Mouse (Mus musculus) 3T3-L1 (cell line): ENCODE data around the gene Rapgef5.

Experiments
- DNase-seq: peaks from one replicate; pipeline ENCODE4 v3.0.0-alpha.2; 2015; ENCODE audit warnings: low read depth, low spot score

The Rapgef5 gene

DNA sequence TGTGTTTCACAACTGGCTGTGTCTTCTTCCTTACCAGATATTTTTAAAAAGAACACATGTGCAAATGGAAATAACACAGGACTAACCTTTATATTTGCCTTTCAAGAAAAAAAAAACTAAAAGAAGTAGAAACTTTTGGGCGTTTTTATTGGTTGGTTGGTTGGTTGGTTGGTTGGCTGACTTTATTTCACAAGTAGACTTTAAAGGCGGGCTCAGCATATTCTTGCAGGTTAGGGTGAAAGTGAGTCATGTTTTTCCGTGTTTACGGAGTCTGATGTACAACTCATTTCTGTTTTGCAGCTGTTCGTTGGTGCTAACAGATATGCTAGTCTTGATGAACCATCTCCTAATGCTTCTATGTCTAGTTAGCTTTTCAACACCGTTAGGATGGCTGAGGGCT lies 196.2 kb downstream of the Rapgef5 start:
- no peak for DNase-seq

GRCm38 (mm10) chr12:117713616-117714015 lies 197.3 kb downstream of the Rapgef5 start:
- no peak for DNase-seq

GRCm38 (mm10) chr12:117720794-117721747 lies 204.8 kb downstream of the Rapgef5 start:
- DNase-seq: no peak

DNA sequence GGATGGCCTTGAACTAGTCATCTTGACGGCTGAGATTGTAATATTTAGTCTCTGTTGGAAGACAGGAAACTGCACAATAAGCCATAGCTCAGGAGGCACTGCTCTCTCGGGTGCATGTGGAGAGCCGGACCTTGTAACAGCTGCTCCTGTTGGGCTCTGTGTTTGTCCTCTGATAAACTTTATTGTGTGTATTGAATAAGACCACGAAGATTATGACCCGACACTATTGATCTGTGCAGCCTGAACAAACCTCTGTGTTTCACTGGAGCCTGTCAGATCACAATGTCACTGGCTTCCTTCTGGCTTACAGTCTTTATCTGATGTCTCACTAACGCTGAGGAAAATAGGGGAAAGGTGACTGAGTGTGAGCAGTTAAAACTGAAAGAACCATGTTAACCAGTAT lies 205.5 kb downstream of the Rapgef5 start:
- no peak for DNase-seq

DNA sequence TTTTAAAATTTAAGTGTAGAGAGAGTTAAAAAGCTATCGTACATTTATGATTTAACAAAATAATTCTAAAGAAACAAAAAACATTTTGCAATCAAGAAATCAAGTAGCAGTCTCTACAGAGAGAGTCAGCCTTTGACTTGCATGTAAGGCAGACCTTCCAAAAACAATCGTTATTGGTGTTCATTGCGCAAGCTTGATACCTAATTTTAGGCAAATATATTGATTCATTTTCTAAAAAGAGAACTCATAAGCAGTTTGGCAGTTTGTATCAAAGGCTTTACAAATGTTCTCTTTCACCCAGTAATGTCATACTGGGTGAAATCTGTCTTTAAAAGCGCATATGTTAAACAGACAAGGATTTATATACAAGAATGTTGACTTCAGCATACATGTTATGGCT lies 208.7 kb downstream of the Rapgef5 start:
- DNase-seq: no peak

GRCm38 (mm10) chr12:117727481-117728177 lies 211.3 kb downstream of the Rapgef5 start:
- DNase-seq: peak; percentile 10

GRCm38 (mm10) chr12:117728178-117728611 lies 211.9 kb downstream of the Rapgef5 start:
- no peak for DNase-seq

DNA sequence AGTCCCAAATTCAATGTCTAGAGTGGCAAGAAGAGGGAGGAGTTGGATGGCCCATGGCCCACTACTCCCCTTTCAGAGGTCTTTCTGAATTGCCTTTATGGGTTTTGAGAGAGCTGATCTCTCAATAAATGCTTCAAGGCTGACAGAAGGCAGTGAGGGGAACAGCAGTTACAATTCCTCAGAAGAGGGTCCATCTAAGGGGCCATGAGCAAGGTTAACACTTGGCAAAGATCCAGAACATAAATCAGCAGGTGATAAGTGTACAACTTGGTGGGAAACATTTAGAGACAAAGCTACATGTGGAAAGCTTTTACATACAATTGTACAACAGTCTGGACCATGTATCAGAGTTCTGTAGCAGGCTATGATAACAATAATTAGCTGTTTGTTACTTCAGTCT lies 217.3 kb downstream of the Rapgef5 start:
- no peak for DNase-seq

GRCm38 (mm10) chr12:117736130-117736529 lies 219.9 kb downstream of the Rapgef5 start:
- no peak for DNase-seq

DNA sequence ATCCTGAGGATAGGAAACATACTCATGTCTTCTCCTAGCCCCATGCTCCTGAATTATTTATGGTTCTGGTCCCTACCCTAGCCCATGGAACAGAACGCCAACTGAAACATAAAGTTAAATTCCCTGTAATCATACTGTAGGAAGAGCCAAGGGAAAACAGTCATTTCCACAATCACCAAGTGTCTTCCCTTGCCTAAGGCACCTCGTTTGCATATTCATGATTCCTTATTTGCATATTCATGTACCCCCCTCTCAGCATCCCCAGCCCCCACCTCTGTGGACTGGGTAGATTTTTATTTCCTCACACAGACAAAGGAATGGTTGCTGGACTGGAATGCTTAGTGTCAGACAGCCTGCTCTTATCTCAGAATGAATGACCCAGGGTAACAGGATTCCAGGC lies 220.6 kb downstream of the Rapgef5 start:
- no peak for DNase-seq

- DNase-seq: no peak
Measured at GRCm38 (mm10) chr12:117737332-117738031, 221.2 kb downstream of the Rapgef5 start.

GRCm38 (mm10) chr12:117742487-117742886 lies 226.2 kb downstream of the Rapgef5 start:
- no peak for DNase-seq

- no peak for DNase-seq
Measured at GRCm38 (mm10) chr12:117744580-117745483, 228.6 kb downstream of the Rapgef5 start.

DNA sequence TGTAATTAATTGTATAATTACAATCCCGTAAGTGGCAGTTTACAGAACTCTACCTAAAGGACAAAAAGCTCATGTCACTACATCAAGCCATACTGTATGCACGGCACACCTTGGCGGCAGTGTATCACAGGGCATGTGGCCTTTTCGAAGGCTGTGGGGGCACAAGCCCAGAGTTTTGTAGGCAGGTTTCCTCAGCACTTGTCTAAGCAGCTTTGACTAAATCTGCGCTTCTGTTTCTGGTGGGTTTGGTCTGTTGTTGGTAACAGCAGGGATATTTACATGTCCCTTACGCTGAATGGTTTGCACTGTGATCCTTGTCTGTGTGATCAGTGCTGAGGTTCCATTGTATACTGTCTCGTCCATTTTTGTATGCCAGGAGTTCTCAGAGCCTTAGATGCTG lies 230.3 kb downstream of the Rapgef5 start:
- DNase-seq: no peak

- no peak for DNase-seq
Measured at GRCm38 (mm10) chr12:117751045-117751444, 234.8 kb downstream of the Rapgef5 start.

DNA sequence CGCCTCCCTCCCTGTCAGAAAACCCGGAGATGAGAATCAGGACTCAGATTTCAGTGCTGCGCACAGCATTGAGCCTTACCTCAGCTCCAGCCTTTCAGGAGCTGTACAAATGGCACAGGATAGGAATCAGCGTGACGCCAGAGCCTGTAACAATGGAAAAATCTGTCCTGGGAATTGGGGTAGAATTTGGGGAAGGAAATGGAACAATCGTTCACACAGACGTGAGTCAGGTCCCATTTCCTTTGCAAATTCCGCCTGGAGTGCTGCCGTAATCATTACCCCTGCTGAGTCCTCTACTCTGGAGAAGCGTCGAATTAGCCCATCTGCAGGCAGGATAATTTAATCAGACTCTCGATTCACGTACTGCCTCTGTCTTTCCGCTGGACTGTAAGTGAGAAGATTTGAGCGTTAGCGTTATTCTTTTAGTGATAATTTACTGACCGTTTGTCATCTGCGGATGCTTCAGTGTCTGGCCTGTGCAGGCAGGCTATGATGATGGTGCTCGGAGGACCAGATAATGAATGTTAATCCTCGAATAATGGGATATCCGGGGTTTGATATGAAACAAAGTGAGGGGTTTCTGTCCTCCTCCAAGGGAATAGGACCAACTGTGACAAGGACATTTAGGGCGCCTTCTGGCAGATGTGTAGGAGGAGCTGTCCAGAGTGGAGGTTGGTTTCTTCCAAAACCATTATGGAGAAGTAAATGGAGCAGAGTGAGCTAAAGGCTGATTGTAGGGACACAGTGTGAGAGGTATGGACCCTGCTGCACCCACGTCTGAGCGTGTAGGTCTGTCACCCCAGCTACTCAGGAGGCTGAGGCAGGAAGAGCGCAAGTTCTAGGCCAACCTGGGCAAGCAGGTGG lies 235.5 kb downstream of the Rapgef5 start:
- DNase-seq: no peak

DNA sequence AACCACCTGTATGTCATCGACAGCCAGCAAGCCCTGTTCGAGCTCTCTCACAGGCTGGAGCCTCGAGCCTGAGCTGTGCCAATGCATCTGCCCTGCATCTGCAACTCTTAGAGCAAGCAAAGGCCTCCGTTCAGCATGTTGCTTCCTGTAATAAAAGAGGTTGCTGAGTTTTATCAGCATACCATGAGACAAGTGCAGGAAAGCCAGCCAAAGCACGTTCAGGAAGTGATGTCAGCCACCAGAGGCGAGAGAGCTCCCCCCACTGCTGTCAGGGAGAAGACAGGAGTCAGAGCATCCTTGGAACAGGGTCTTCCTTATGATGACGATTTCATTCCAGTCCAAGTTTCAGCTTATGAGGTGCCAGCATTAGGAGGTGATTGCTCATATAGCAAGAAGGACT lies 239.7 kb downstream of the Rapgef5 start:
- DNase-seq: no peak

GRCm38 (mm10) chr12:117760373-117760772 lies 244.1 kb downstream of the Rapgef5 start:
- no peak for DNase-seq

GRCm38 (mm10) chr12:117760846-117761245 lies 244.6 kb downstream of the Rapgef5 start:
- DNase-seq: no peak

- DNase-seq: no peak
Measured at GRCm38 (mm10) chr12:117761698-117762097, 245.4 kb downstream of the Rapgef5 start.
